Mouse (Mus musculus) olfactory bulb, adult 2 months (tissue): ENCODE data around the gene Myo3b.

Source experiments
- CTCF ChIP-seq: fragments of 200-500 bp; IDR thresholded peaks from 2 replicates; pipeline ENCODE4 v1.5.1; 2012; ENCODE audit warnings: low read depth, mild to moderate bottlenecking, low read length, moderate library complexity; ENCODE audit not compliant: insufficient read depth
- POLR2A ChIP-seq: fragments of 200-500 bp; IDR thresholded peaks from 2 replicates; pipeline ENCODE4 v1.6.1; 2012; ENCODE audit warnings: mild to moderate bottlenecking, low read depth, low read length, moderate library complexity; ENCODE audit not compliant: insufficient read depth

DNA sequence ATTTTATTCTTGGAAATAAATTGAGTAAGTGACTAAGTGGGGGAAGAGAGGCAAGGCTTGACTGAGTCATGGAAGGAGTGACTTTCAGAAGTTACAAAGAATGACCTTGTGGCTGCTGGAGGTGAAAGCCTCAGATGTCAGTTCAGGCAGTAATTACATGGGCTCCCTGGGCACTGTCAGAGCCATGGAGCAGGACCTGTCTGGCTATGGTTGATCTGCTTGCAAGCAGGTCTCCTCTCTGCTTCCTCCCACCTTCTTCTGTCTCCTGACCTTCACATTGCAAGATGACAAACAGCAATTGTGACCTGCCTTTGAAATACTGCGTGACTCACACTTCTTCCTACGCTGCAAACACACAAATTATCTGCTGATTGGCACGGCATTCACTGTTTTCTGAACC is 90.6 kb downstream of the Myo3b start:
- TF ChIP-seq POLR2A (no peak), CTCF (no peak)
